Mouse (Mus musculus): ENCODE results near the gene Aff4.
A peak's percentile ranks its signal among the peaks of the same experiment; 100 is the strongest.
"Not testable (repeated sequence)": the region's sequence is repeated elsewhere in the genome, so short reads cannot be mapped to it uniquely, and the experiment has no call there.

Aff4 gene

GRCm38 (mm10) chr11:53341019-53341418, 9.6 kb upstream of the Aff4 start:
- not testable (repeated sequence) for DNase-seq

GRCm38 (mm10) chr11:53342711-53343110, 7.9 kb upstream of the Aff4 start:
- no peak for DNase-seq

GRCm38 (mm10) chr11:53345328-53345727, 5.3 kb upstream of the Aff4 start:
- no peak for DNase-seq

- no peak for DNase-seq
These were observed 4.9 kb upstream of the Aff4 start for GRCm38 (mm10) chr11:53345738-53346137.

GRCm38 (mm10) chr11:53351224-53351942, 750 bp downstream of the Aff4 start:
- DNase-seq: peak; percentile 61

- DNase-seq: no peak
These were observed 1.4 kb downstream of the Aff4 start for GRCm38 (mm10) chr11:53351943-53352590.

GRCm38 (mm10) chr11:53358504-53359155, 8.0 kb downstream of the Aff4 start:
- no peak for DNase-seq

- no peak for DNase-seq
These were observed 16.4 kb downstream of the Aff4 start for GRCm38 (mm10) chr11:53367032-53367431.

- no peak for DNase-seq
These were observed 28.3 kb downstream of the Aff4 start for GRCm38 (mm10) chr11:53378918-53379317.

GRCm38 (mm10) chr11:53383758-53384428, 33.3 kb downstream of the Aff4 start:
- DNase-seq: no peak

- DNase-seq: no peak
These were observed 43.2 kb downstream of the Aff4 start for GRCm38 (mm10) chr11:53393856-53394255.

GRCm38 (mm10) chr11:53403638-53404037, 53.0 kb downstream of the Aff4 start:
- DNase-seq: no peak

- peak; percentile 30 for DNase-seq
These were observed 61.1 kb downstream of the Aff4 start for GRCm38 (mm10) chr11:53411738-53412137.

GRCm38 (mm10) chr11:53413871-53414270, 63.2 kb downstream of the Aff4 start:
- DNase-seq: no peak

GRCm38 (mm10) chr11:53418048-53418447, 67.4 kb downstream of the Aff4 start:
- no peak for DNase-seq

GRCm38 (mm10) chr11:53423036-53423435, 72.4 kb downstream of the Aff4 start, which contains the start of gene Leap2:
Leap2 (minus strand) TSS chr11:53423170.
- no peak for DNase-seq

GRCm38 (mm10) chr11:53424826-53425225, 74.2 kb downstream of the Aff4 start:
- peak; percentile 16 for DNase-seq

GRCm38 (mm10) chr11:53425251-53425650, 74.6 kb downstream of the Aff4 start:
- no peak for DNase-seq

- DNase-seq: no peak
These were observed 75.2 kb downstream of the Aff4 start for GRCm38 (mm10) chr11:53425711-53426255.

- DNase-seq: not testable (repeated sequence)
These were observed 76.3 kb downstream of the Aff4 start for GRCm38 (mm10) chr11:53426914-53427313.

- no peak for DNase-seq
These were observed 77.5 kb downstream of the Aff4 start for GRCm38 (mm10) chr11:53427993-53428715.

GRCm38 (mm10) chr11:53428716-53429057, 78.1 kb downstream of the Aff4 start:
- no peak for DNase-seq
